Mouse (Mus musculus): ENCODE results near the gene Tnrc6a. TPM values are rescaled to one million over a fixed set of nuclear protein-coding genes. Genes with fewer than 3 reads are reported as not detected.

Gene Tnrc6a
- polyA plus RNA-seq, 1 experiment from 2014 or later, result 61.5 TPM

DNA sequence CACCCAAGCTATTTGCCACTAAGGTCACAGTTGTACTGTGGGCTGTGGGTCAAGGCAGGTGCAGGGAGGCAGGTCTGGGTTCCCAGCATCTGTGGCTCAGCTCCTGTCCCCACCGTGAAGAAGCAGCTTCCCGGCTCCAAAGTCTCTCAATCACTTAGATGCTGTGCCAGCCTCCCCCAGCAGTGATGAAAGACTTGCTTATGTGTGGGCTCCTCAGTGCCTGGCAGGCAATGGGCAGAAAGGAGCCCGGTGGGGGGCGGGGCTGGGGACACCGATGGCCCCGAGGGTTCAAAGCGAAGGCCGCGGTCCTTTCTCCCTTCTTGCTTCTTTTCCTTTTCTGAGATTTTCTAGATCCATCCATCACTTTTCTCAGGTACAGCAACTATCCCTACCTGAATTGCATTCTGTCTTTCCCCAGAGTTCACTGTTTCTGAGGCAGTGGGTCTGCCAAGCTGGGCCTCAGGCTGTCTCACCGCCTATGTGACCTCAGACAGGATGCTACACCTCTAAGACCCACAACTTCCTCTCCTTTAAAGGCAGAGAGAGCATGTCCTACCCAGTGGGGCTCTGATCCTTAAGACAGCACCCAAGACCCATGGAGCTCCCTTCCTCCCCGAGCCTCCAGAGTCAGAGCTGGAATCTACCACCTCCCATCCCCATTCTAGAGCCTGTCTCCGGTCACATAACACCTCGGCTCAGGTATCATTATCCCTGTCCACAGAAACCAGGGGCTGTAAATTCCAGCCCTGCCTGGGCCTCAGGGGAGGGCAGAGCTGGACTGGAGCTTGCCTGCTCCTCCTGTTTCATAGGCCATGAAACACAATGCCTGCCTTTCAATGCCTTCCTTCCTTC, 96.3 kb downstream of the Tnrc6a start:
- H3K27ac ChIP-seq (replicated peaks), result no peak overlapping the region
- 71% methylated on average over 13 of the region's 13 CpGs for WGBS

DNA sequence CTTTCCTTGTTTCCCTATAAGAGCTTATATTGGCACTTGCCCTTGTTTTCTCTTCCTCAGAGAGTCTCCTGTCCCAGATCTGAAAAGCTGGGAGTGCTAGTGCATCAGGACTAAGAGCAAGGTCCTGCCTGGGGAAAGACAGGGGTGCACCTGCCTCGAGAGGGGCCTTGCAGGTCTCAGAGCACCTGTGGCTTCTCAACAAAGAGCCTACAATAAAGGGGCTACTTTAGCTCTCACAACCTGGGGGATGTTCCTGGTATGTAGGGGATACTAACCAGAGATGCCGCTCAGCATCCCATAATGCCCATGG, 96.9 kb downstream of the Tnrc6a start:
- H3K27ac ChIP-seq (replicated peaks), result no peak overlapping the region
- peaks cover 16% of the 10 kb centered on the region for H3K4me1 ChIP-seq
- no peaks in the 10 kb centered on the region for H3K36me3 ChIP-seq (replicated peaks)
- no peaks in the 10 kb centered on the region for H3K27me3 ChIP-seq (replicated peaks; ENCODE audit: low read depth, poor library complexity, severe bottlenecking)
- DNase-seq (ENCODE audit: low spot score), result no peak
- 72% methylated on average over 2 of the region's 2 CpGs for WGBS
- H3K4me3 ChIP-seq, result no peak overlapping the region
- H3K9me3 ChIP-seq, result no peaks in the 10 kb centered on the region

More for the DNA sequence above, 96.3 kb downstream of the Tnrc6a start:
- Histone ChIP-seq H3K9me3 (no peaks in the 10 kb centered on the region), H3K27me3 (replicated peaks; ENCODE audit: low read depth, poor library complexity, severe bottlenecking) (no peaks in the 10 kb centered on the region), H3K4me1 (peaks cover 16% of the 10 kb centered on the region), H3K4me3 (no peak overlapping the region), H3K36me3 (replicated peaks) (no peaks in the 10 kb centered on the region)
- DNase-seq (ENCODE audit: low spot score), result no peak

DNA sequence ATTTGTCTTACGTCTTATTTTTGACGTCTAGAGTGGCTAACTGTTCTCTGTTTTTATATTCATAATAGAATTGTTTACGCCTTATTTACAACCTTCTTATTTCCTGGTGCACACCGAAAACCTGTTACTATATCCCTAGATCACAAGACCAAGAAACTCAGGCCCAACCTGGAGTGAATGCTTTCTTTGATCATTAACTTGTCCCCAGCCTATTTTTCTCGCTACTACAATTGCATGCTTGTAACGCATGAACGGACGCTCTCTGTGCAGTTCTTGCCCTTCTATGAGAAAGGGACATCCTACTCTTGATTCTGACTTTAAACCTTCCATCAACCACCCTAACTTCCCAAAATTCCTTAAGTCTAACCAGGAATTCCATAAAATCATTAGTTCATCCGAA, 100.4 kb downstream of the Tnrc6a start:
- Histone ChIP-seq H3K9me3 (no peaks in the 10 kb centered on the region), H3K27ac (replicated peaks) (no peak overlapping the region), H3K4me1 (peaks cover 12% of the 10 kb centered on the region), H3K36me3 (replicated peaks) (no peaks in the 10 kb centered on the region), H3K27me3 (replicated peaks; ENCODE audit: low read depth, poor library complexity, severe bottlenecking) (no peaks in the 10 kb centered on the region), H3K4me3 (no peak overlapping the region)
- no peak for DNase-seq (ENCODE audit: low spot score)
- WGBS, result 84% methylated on average over 9 of the region's 9 CpGs

DNA sequence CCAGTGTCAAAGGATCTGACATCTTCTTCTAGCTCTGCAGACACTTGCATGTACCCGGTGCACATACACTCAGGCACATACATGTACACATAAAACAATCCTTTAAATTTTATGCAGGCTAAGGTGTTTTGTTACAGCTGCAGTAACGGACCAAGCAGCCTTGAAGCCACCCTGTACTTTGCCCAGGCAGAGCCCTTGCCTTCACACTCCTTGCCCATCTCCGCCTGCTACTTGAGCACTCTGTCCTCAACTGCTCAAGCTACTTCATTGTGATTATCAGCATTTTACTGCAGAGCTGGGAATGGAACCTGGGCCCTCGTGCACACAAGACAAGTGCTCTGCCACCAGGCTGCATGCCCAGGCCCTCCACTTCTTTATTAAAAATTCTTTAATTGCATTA, 101.5 kb downstream of the Tnrc6a start:
- Histone ChIP-seq H3K36me3 (replicated peaks) (no peaks in the 10 kb centered on the region), H3K27me3 (replicated peaks; ENCODE audit: low read depth, poor library complexity, severe bottlenecking) (no peaks in the 10 kb centered on the region), H3K4me1 (peaks cover 6% of the 10 kb centered on the region), H3K27ac (replicated peaks) (no peak overlapping the region), H3K9me3 (no peaks in the 10 kb centered on the region), H3K4me3 (no peak overlapping the region)
- WGBS, result 86% methylated on average over 4 of the region's 4 CpGs
- DNase-seq (ENCODE audit: low spot score), result no peak

DNA sequence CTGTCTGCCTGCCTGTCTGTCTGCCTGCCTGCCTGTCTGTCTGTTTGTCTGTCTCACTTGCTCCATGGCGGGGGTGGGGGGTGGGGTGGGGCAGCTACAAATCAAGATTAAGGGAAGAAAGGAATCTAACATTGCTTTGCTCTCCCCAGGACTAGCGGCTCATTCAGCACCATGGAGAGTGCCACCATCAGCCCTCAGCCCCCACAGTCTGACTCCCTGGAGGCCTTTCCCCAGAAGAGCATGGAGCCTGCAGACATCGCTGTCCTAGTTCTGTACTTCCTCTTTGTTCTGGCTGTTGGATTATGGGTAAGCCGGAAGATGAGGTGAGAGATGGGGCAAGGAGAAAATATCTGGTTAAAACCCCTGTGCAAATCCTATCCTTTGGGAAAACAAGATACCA, 111.8 kb downstream of the Tnrc6a start:
- Histone ChIP-seq H3K4me1 (no peaks in the 10 kb centered on the region), H3K9me3 (no peaks in the 10 kb centered on the region), H3K36me3 (replicated peaks) (no peaks in the 10 kb centered on the region), H3K4me3 (no peak overlapping the region), H3K27ac (replicated peaks) (no peak overlapping the region), H3K27me3 (replicated peaks; ENCODE audit: low read depth, poor library complexity, severe bottlenecking) (no peaks in the 10 kb centered on the region)
- peak; percentile 67 for DNase-seq (ENCODE audit: low spot score)
- 29% methylated on average over 4 of the region's 4 CpGs for WGBS

DNA sequence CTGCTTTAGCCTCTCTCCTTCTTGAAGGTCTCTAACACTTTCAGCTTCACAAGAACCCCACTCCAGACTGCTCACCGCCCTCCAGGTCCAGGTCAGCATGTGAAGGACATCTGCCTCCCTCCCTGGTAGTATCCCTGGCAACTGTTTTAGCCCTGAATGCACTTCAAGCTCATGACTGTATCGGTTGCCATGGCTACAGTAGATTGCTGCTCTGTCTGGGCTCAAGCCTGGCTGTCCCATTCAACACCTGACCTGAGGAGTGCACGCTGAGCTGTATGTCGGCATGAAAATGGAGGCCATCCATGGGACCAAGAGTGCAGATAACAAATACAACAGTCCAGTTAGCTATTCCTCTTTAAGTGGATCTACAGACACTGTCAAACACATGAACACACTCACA, 114.9 kb downstream of the Tnrc6a start:
- WGBS, result 87% methylated on average over 4 of the region's 4 CpGs
- DNase-seq (ENCODE audit: low spot score), result no peak
- Histone ChIP-seq H3K27me3 (replicated peaks; ENCODE audit: low read depth, poor library complexity, severe bottlenecking) (no peaks in the 10 kb centered on the region), H3K9me3 (no peaks in the 10 kb centered on the region), H3K4me1 (no peaks in the 10 kb centered on the region), H3K36me3 (replicated peaks) (no peaks in the 10 kb centered on the region), H3K27ac (replicated peaks) (no peak overlapping the region), H3K4me3 (no peak overlapping the region)

DNA sequence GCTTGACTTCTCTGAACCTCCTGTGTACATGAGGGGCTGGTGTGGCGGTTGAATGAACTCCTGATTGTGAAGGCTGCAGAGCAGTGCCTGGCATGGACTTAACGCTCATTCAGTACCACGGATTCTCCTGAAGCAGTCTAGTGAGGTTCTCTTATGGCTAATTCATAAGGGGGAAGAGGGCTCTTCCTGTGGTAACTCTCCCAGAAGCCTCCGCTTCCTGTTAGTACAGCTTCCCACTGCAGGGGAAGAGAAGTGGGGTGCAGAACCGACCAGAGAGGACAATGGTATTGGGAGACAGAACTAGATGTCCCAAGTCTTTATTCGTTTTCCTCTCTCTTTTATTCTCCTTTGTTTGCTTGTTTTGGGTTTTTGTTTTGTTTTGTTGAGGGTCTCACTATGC, 116.4 kb downstream of the Tnrc6a start:
- no peaks in the 10 kb centered on the region for H3K27me3 ChIP-seq (replicated peaks; ENCODE audit: low read depth, poor library complexity, severe bottlenecking)
- H3K27ac ChIP-seq (replicated peaks), result no peak overlapping the region
- H3K4me1 ChIP-seq, result no peaks in the 10 kb centered on the region
- H3K36me3 ChIP-seq (replicated peaks), result no peaks in the 10 kb centered on the region
- H3K9me3 ChIP-seq, result no peaks in the 10 kb centered on the region
- WGBS, result 75% methylated on average over 6 of the region's 6 CpGs
- no peak overlapping the region for H3K4me3 ChIP-seq
- DNase-seq (ENCODE audit: low spot score), result no peak

DNA sequence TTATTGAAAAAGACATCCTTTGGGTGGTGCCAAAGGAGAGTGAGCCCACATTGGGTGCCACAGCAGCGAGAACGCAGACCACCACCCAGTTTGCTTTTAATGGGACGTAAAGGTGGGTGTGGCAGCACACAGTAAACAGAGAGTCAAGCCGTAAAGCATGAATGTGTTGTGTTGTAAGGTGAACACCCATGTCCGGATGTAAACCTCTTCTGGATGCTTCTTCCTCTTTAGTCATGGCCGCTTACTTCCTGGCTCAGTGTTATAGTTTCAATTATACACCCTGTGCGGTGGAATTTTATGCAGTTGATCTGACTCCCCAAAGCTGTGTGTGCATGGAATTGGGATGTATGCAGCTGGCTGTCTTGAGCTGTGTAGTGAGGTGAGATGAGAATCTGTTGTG, 118.6 kb downstream of the Tnrc6a start:
- H3K4me1 ChIP-seq, result no peaks in the 10 kb centered on the region
- no peak overlapping the region for H3K27ac ChIP-seq (replicated peaks)
- no peak overlapping the region for H3K4me3 ChIP-seq
- DNase-seq (ENCODE audit: low spot score), result no peak
- 94% methylated on average over 7 of the region's 7 CpGs for WGBS
- no peaks in the 10 kb centered on the region for H3K27me3 ChIP-seq (replicated peaks; ENCODE audit: low read depth, poor library complexity, severe bottlenecking)
- H3K36me3 ChIP-seq (replicated peaks), result no peaks in the 10 kb centered on the region
- no peaks in the 10 kb centered on the region for H3K9me3 ChIP-seq

DNA sequence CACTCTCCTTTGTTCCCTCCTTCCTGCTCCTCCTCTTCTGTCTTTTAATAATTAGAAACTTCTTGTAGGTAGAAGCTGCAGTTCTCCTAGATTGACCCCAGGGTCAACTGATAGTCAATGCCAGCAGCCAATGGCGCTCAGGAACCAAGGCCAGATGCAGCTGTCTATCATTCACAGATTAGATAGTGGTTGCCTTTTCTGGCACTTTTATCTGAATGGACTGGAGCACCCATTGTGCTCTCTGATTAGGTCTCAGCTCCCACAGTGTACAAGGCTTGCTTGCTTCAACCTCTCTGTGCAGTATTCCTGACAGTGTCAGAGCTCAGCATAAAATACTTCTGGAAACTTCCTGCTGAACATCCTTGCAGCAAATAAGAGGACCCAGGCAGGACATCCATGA, 121.1 kb downstream of the Tnrc6a start:
- WGBS, result 82% methylated on average over 1 of the region's 1 CpGs
- Histone ChIP-seq H3K4me3 (no peak overlapping the region), H3K27ac (replicated peaks) (no peak overlapping the region), H3K27me3 (replicated peaks; ENCODE audit: low read depth, poor library complexity, severe bottlenecking) (no peaks in the 10 kb centered on the region), H3K36me3 (replicated peaks) (no peaks in the 10 kb centered on the region), H3K9me3 (no peaks in the 10 kb centered on the region), H3K4me1 (no peaks in the 10 kb centered on the region)
- no peak for DNase-seq (ENCODE audit: low spot score)

Other genes with a start within 250 kb of the Tnrc6a start
- 29.3 and 30.6 TPM in 2 replicates for gene Rbbp6, start 158.2 kb upstream of the Tnrc6a start, polyA plus RNA-seq (2016; fragmentation: Nextera tagmentation; extraction: Ambion mirVana)
- 0.30 TPM in 1 of 2 replicates, not detected in the other for gene Slc5a11, start 90.9 kb downstream of the Tnrc6a start, polyA plus RNA-seq (2016; fragmentation: Nextera tagmentation; extraction: Ambion mirVana)
- 49.6 and 53.5 TPM in 2 replicates for gene Lcmt1, start 245.9 kb downstream of the Tnrc6a start, polyA plus RNA-seq (2016; fragmentation: Nextera tagmentation; extraction: Ambion mirVana)
- gene Arhgap17, start 246.0 kb downstream of the Tnrc6a start, polyA plus RNA-seq (2016; fragmentation: Nextera tagmentation; extraction: Ambion mirVana), result 28.5 and 32.3 TPM in 2 replicates

Data from embryonic facial prominence, embryonic 10.5 days (tissue).